Mouse (Mus musculus) hematopoietic stem cell, adult 5-6 weeks (primary cell): ENCODE data around the gene Cbl. TPM values are rescaled to one million over a fixed set of nuclear protein-coding genes. Genes with fewer than 3 reads are reported as not detected.
"Not testable (repeated sequence)": the region's sequence is repeated elsewhere in the genome, so short reads cannot be mapped to it uniquely, and the experiment has no call there.

Experiments
- ATAC-seq, 2 experiments: fragments of 125-278 bp in 1 of 2; replicated peaks in 1 of 2; 2 replicates each; pipeline ENCODE4 v1.8.0; 2016 to 2017; ENCODE audit warnings: inconsistent platforms in 2 of 2, mild to moderate bottlenecking in 2 of 2, moderate number of reproducible peaks in 2 of 2, low read depth in 1 of 2, moderate TSS enrichment in 1 of 2; ENCODE audit not compliant: low FRiP score in 2 of 2, poor library complexity in 2 of 2, severe bottlenecking in 2 of 2, insufficient read depth in 1 of 2, low TSS enrichment in 1 of 2
- total RNA-seq: library from RNA; stranded (forward); fragments of 172-1452, 232-1000 nt; gene quantifications from 2 replicates; pipeline ENCODE4 v1.2.3, GENCODE M21; 2017

Cbl gene
- total RNA-seq, 1 experiment from 2014 or later = 19.6 TPM

GRCm38 (mm10) chr9:44125026-44125425 lies 108.8 kb downstream of the Cbl start:
- no peak for ATAC-seq

- 0 out of 4 replicates have a peak, but pooled peaks of 1 of the 2 experiments have one; percentile 42 for ATAC-seq
These were observed 109.5 kb downstream of the Cbl start for GRCm38 (mm10) chr9:44124317-44124716.

- ATAC-seq = no peak
These were observed 113.8 kb downstream of the Cbl start for GRCm38 (mm10) chr9:44119948-44120465.

GRCm38 (mm10) chr9:44119011-44119410 lies 114.8 kb downstream of the Cbl start:
- ATAC-seq = 0 out of 4 replicates have a peak, but pooled peaks of 1 of the 2 experiments have one; percentile 42

- ATAC-seq = no peak
These were observed 117.7 kb downstream of the Cbl start for GRCm38 (mm10) chr9:44116182-44116581.

GRCm38 (mm10) chr9:44115599-44115998 lies 118.2 kb downstream of the Cbl start:
- ATAC-seq = no peak

- ATAC-seq = no peak
These were observed 119.4 kb downstream of the Cbl start for GRCm38 (mm10) chr9:44114453-44114852.

- peak; percentile 95 to 97 for ATAC-seq
These were observed 120.6 kb downstream of the Cbl start, which contains the start of the genes Gm49380 and Rnf26 for GRCm38 (mm10) chr9:44113105-44113789. Gm49380 (minus strand) TSS chr9:44113500. Rnf26 (minus strand) TSS chr9:44113517.

- ATAC-seq = not testable (repeated sequence)
These were observed 121.9 kb downstream of the Cbl start for GRCm38 (mm10) chr9:44111909-44112308.

- no peak for ATAC-seq
These were observed 124.3 kb downstream of the Cbl start for GRCm38 (mm10) chr9:44109360-44110095.

- ATAC-seq = no peak
These were observed 125.4 kb downstream of the Cbl start for GRCm38 (mm10) chr9:44108269-44109055.

- no peak for ATAC-seq
These were observed 126.2 kb downstream of the Cbl start for GRCm38 (mm10) chr9:44107557-44108179.

- no peak for ATAC-seq
These were observed 126.7 kb downstream of the Cbl start, which contains the start of gene C1qtnf5 for GRCm38 (mm10) chr9:44107110-44107509. C1qtnf5 (plus strand) TSS chr9:44107245.

- ATAC-seq = no peak
These were observed 127.3 kb downstream of the Cbl start for GRCm38 (mm10) chr9:44106596-44106995.

GRCm38 (mm10) chr9:44106182-44106581 lies 127.7 kb downstream of the Cbl start:
- ATAC-seq = no peak

GRCm38 (mm10) chr9:44105781-44106180 lies 128.1 kb downstream of the Cbl start:
- ATAC-seq = no peak; a peak in 1 of 4 replicates

GRCm38 (mm10) chr9:44104881-44105280 lies 129.0 kb downstream of the Cbl start:
- peak in 1 of 2 experiments; percentile 44; a peak in 1 of 4 replicates for ATAC-seq
